Mouse (Mus musculus) hindbrain, postnatal 0 days (tissue): ENCODE results near the gene Cmah. TPM values are rescaled to one million over a fixed set of nuclear protein-coding genes. Genes with fewer than 3 reads are reported as not detected.
A peak's percentile ranks its signal among the peaks of the same experiment; 100 is the strongest.

Source experiments
- ATAC-seq: fragments of 200-750 bp; cut with Nextera tagmentation; 2 replicates; pipeline ENCODE4 v1.8.0; 2017; ENCODE audit warnings: mild to moderate bottlenecking, moderate TSS enrichment, moderate library complexity
- DNase-seq: peaks from one replicate; pipeline ENCODE4 v3.0.0-alpha.2; 2015; ENCODE audit warnings: low spot score
- H3K27ac ChIP-seq: fragments of 300-500 bp; sonication (generic); 2 replicates; pipeline ENCODE4 v1.5.1; 2014; ENCODE audit warnings: mild to moderate bottlenecking
- H3K27me3 ChIP-seq: fragments of 300-500 bp; sonication (generic); 2 replicates; pipeline ENCODE4 v1.6.1; 2014; ENCODE audit warnings: low read length, mixed read lengths; ENCODE audit not compliant: insufficient read depth
- H3K36me3 ChIP-seq: fragments of 300-500 bp; sonication (generic); 2 replicates; pipeline ENCODE4 v1.6.1; 2014; ENCODE audit warnings: low read length, mixed read lengths; ENCODE audit not compliant: insufficient read depth
- H3K4me1 ChIP-seq: fragments of 300-500 bp; sonication (generic); 2 replicates; pipeline ENCODE4 v1.6.1; 2014; ENCODE audit warnings: antibody characterized with exemption, low read length, mixed read lengths; ENCODE audit not compliant: insufficient read depth
- H3K4me2 ChIP-seq: fragments of 300-500 bp; sonication (generic); 2 replicates; pipeline ENCODE4 v1.6.1; 2014; ENCODE audit warnings: low read depth, mild to moderate bottlenecking, low read length, moderate library complexity, mixed read lengths
- H3K4me3 ChIP-seq: fragments of 300-500 bp; sonication (generic); 2 replicates; pipeline ENCODE4 v1.5.1; 2014; ENCODE audit warnings: low read length
- H3K9ac ChIP-seq: fragments of 300-500 bp; sonication (generic); replicated peaks from 2 replicates; pipeline ENCODE4 v1.6.1; 2014; ENCODE audit warnings: mild to moderate bottlenecking, low read length, moderate library complexity, mixed read lengths
- H3K9me3 ChIP-seq: fragments of 300-500 bp; sonication (generic); 2 replicates; pipeline ENCODE4 v1.6.1; 2016; ENCODE audit warnings: low read length, mixed read lengths
- CTCF ChIP-seq: IDR thresholded peaks from 2 replicates; pipeline ENCODE4 v1.5.1; 2016; ENCODE audit warnings: antibody characterized with exemption, control low read depth, low read depth
- WGBS: fragments of 180-500 bp; shearing (Covaris S2); extraction: QIAGEN DNeasy Blood & Tissue Kit; methylation state at CpG from one replicate; pipeline ENCODE4 v1.1.7; 2014; 5-methylcytosine and 5-hydroxymethylcytosine counted together
- polyA plus RNA-seq: library from polyadenylated mRNA; unstranded; fragments of >200 nt; fragmentation: Nextera tagmentation; extraction: Ambion mirVana; gene quantifications from 2 replicates; pipeline ENCODE4 v1.2.1, GENCODE M21; 2015
- total RNA-seq: library from RNA; depleted of rRNA; stranded (reverse); fragments of >200 nt; gene quantifications from 2 replicates; pipeline ENCODE4 v1.2.3, GENCODE M21; 2014

The Cmah gene
- total and polyA plus RNA-seq, 2 experiments from 2014 or later: under 0.01 to 0.16 TPM

- no peak overlapping the region for H3K27ac ChIP-seq
- WGBS: 83% methylated on average over 3 of the region's 3 CpGs
- H3K4me1 ChIP-seq: no peaks in the 10 kb centered on the region
- no peak for TF ChIP-seq CTCF
- no peak overlapping the region for H3K4me2 ChIP-seq
- no peak overlapping the region for H3K9ac ChIP-seq
- no peaks in the 10 kb centered on the region for H3K36me3 ChIP-seq
- no peaks in the 10 kb centered on the region for H3K27me3 ChIP-seq
- no peaks in the 10 kb centered on the region for H3K9me3 ChIP-seq
- DNase-seq (no peak), ATAC-seq (no peak)
- H3K4me3 ChIP-seq: no peak overlapping the region
These were observed 166.6 kb downstream of the Cmah start for GRCm38 (mm10) chr13:24493784-24494183.

- H3K36me3 ChIP-seq: no peaks in the 10 kb centered on the region
- no peak overlapping the region for H3K27ac ChIP-seq
- H3K9me3 ChIP-seq: no peaks in the 10 kb centered on the region
- H3K9ac ChIP-seq: no peak overlapping the region
- H3K4me1 ChIP-seq: no peaks in the 10 kb centered on the region
- DNase-seq: no peak
- no peak overlapping the region for H3K4me3 ChIP-seq
- 88% methylated on average over 5 of the region's 5 CpGs for WGBS
- no peak for ATAC-seq
- H3K4me2 ChIP-seq: no peak overlapping the region
- H3K27me3 ChIP-seq: no peaks in the 10 kb centered on the region
- no peak for TF ChIP-seq CTCF
These were observed 169.1 kb downstream of the Cmah start for GRCm38 (mm10) chr13:24496353-24496752.

- no peak for TF ChIP-seq CTCF
- H3K9ac ChIP-seq: no peak overlapping the region
- ATAC-seq (no peak), DNase-seq (no peak)
- WGBS: 85% methylated on average over 12 of the region's 12 CpGs
- H3K27me3 ChIP-seq: no peaks in the 10 kb centered on the region
- no peaks in the 10 kb centered on the region for H3K36me3 ChIP-seq
- H3K27ac ChIP-seq: no peak overlapping the region
- H3K4me2 ChIP-seq: no peak overlapping the region
- no peak overlapping the region for H3K4me3 ChIP-seq
- no peaks in the 10 kb centered on the region for H3K9me3 ChIP-seq
- no peaks in the 10 kb centered on the region for H3K4me1 ChIP-seq
These were observed 169.8 kb downstream of the Cmah start for GRCm38 (mm10) chr13:24497001-24497400.

- 85% methylated on average over 6 of the region's 6 CpGs for WGBS
- Histone ChIP-seq H3K9me3 (no peaks in the 10 kb centered on the region), H3K4me2 (no peak overlapping the region), H3K4me3 (no peak overlapping the region), H3K36me3 (no peaks in the 10 kb centered on the region), H3K9ac (no peak overlapping the region), H3K4me1 (no peaks in the 10 kb centered on the region), H3K27ac (no peak overlapping the region), H3K27me3 (no peaks in the 10 kb centered on the region)
- DNase-seq (no peak), ATAC-seq (no peak)
- no peak for TF ChIP-seq CTCF
These were observed 171.1 kb downstream of the Cmah start for GRCm38 (mm10) chr13:24498342-24498741.

GRCm38 (mm10) chr13:24499505-24499904 is 172.3 kb downstream of the Cmah start:
- Histone ChIP-seq H3K27me3 (no peaks in the 10 kb centered on the region), H3K36me3 (no peaks in the 10 kb centered on the region), H3K4me1 (no peaks in the 10 kb centered on the region), H3K4me3 (no peak overlapping the region), H3K4me2 (no peak overlapping the region), H3K27ac (no peak overlapping the region), H3K9ac (no peak overlapping the region), H3K9me3 (no peaks in the 10 kb centered on the region)
- WGBS: 39% methylated on average over 3 of the region's 3 CpGs
- ATAC-seq (0 out of 2 replicates have a peak, but pooled peaks have one; percentile 51), DNase-seq (peak; percentile 57)
- peak; percentile 64 for TF ChIP-seq CTCF

- DNase-seq: no peak
- ATAC-seq: no peak
- H3K4me3 ChIP-seq: no peak overlapping the region
- no peak overlapping the region for H3K4me2 ChIP-seq
- no peak for TF ChIP-seq CTCF
- H3K9ac ChIP-seq: no peak overlapping the region
- no peaks in the 10 kb centered on the region for H3K9me3 ChIP-seq
- no peaks in the 10 kb centered on the region for H3K36me3 ChIP-seq
- 67% methylated on average over 25 of the region's 25 CpGs for whole genome bisulfite sequencing
- H3K27ac ChIP-seq: no peak overlapping the region
- H3K27me3 ChIP-seq: no peaks in the 10 kb centered on the region
- no peaks in the 10 kb centered on the region for H3K4me1 ChIP-seq
These were observed 174.1 kb downstream of the Cmah start for GRCm38 (mm10) chr13:24501179-24501905.

- Histone ChIP-seq H3K36me3 (no peaks in the 10 kb centered on the region), H3K9ac (no peak overlapping the region), H3K9me3 (no peaks in the 10 kb centered on the region), H3K27me3 (no peaks in the 10 kb centered on the region), H3K4me3 (no peak overlapping the region), H3K4me2 (no peak overlapping the region), H3K4me1 (no peaks in the 10 kb centered on the region), H3K27ac (no peak overlapping the region)
- ATAC-seq: no peak
- DNase-seq: no peak
- TF ChIP-seq CTCF: no peak
- 86% methylated on average over 3 of the region's 3 CpGs for WGBS
These were observed 174.7 kb downstream of the Cmah start for GRCm38 (mm10) chr13:24501919-24502318.
